Mouse (Mus musculus) limb, embryonic 14.5 days (tissue): Measurements from ENCODE around the gene Clca3a1. TPM values are rescaled to one million over a fixed set of nuclear protein-coding genes. Genes with fewer than 3 reads are reported as not detected.

Source experiments
- ATAC-seq: fragments of 200-750 bp; cut with Nextera tagmentation; 2 replicates; pipeline ENCODE4 v1.8.0; 2017; ENCODE audit warnings: low read depth, moderate number of reproducible peaks, moderate TSS enrichment; ENCODE audit not compliant: low FRiP score
- DNase-seq: peaks from one replicate; pipeline ENCODE4 v3.0.0-alpha.2; 2015; ENCODE audit warnings: low spot score
- H3K27ac ChIP-seq: fragments of 300-500 bp; sonication (generic); replicated peaks from 2 replicates; pipeline ENCODE4 v1.5.1; 2014; ENCODE audit warnings: low read depth, mild to moderate bottlenecking, low read length, moderate library complexity, mixed read lengths
- H3K27me3 ChIP-seq: fragments of 300-500 bp; sonication (generic); 2 replicates; pipeline ENCODE4 v1.6.1; 2014; ENCODE audit warnings: low read length, mixed read lengths; ENCODE audit not compliant: control insufficient read depth, insufficient read depth
- H3K36me3 ChIP-seq: fragments of 300-500 bp; sonication (generic); 2 replicates; pipeline ENCODE4 v1.6.1; 2014; ENCODE audit warnings: mild to moderate bottlenecking, low read length, moderate library complexity, mixed read lengths; ENCODE audit not compliant: control insufficient read depth, insufficient read depth
- H3K4me1 ChIP-seq: fragments of 300-500 bp; sonication (generic); 2 replicates; pipeline ENCODE4 v1.6.1; 2014; ENCODE audit warnings: antibody characterized with exemption, low read length, mixed read lengths; ENCODE audit not compliant: control insufficient read depth, insufficient read depth
- H3K4me2 ChIP-seq: fragments of 300-500 bp; sonication (generic); replicated peaks from 2 replicates; pipeline ENCODE4 v1.6.1; 2014; ENCODE audit warnings: low read depth, mild to moderate bottlenecking, low read length, moderate library complexity; ENCODE audit not compliant: severe bottlenecking
- H3K4me3 ChIP-seq: fragments of 300-500 bp; sonication (generic); replicated peaks from 2 replicates; pipeline ENCODE4 v1.5.1; 2014; ENCODE audit warnings: low read length
- H3K9ac ChIP-seq: fragments of 300-500 bp; sonication (generic); 2 replicates; pipeline ENCODE4 v1.6.1; 2014; ENCODE audit warnings: mild to moderate bottlenecking, low read depth, low read length, moderate library complexity; ENCODE audit not compliant: severe bottlenecking
- H3K9me3 ChIP-seq: fragments of 300-500 bp; sonication (generic); 2 replicates; pipeline ENCODE4 v1.6.1; 2016; ENCODE audit warnings: low read length; ENCODE audit not compliant: control insufficient read depth
- POLR2A ChIP-seq: fragments of 200-500 bp; IDR thresholded peaks from 2 replicates; pipeline ENCODE4 v1.8.0; 2012; ENCODE audit warnings: inconsistent platforms, mild to moderate bottlenecking, moderate library complexity, borderline replicate concordance; ENCODE audit not compliant: insufficient read depth, insufficient read length; ENCODE audit errors: extremely low read depth
- WGBS: fragments of 180-500 bp; shearing (Covaris S2); extraction: QIAGEN DNeasy Blood & Tissue Kit; methylation state at CpG from one replicate; pipeline ENCODE4 v1.1.7; 2014; 5-methylcytosine and 5-hydroxymethylcytosine counted together
- polyA plus RNA-seq, 2 experiments: library from polyadenylated mRNA; depleted of rRNA in 1 of 2; stranded (reverse) in 1 of 2; unstranded in 1 of 2; fragments of >200 nt; fragmentation: Nextera tagmentation in 1 of 2; extraction: Ambion mirVana in 1 of 2; gene quantifications; 2 replicates each; pipeline versions ENCODE4 v1.2.1 to v1.2.3; 2012 to 2014

The Clca3a1 gene
- polyA plus RNA-seq, 2 experiments, result 0.70 to 2.0 TPM

GRCm38 (mm10) chr3:144683136-144683814 is 77.5 kb downstream of the Clca3a1 start:
- no peak for ATAC-seq
- Histone ChIP-seq H3K36me3 (peaks cover 18% of the 10 kb centered on the region), H3K9me3 (no peaks in the 10 kb centered on the region), H3K27ac (no peak overlapping the region), H3K9ac (no peak overlapping the region), H3K4me1 (peaks cover 1% of the 10 kb centered on the region), H3K4me2 (no peak overlapping the region), H3K27me3 (no peaks in the 10 kb centered on the region), H3K4me3 (no peak overlapping the region)
- no peak for DNase-seq
- no peak for TF ChIP-seq POLR2A
- 90% methylated on average over 12 of the region's 12 CpGs for WGBS

GRCm38 (mm10) chr3:144681542-144681941 is 79.2 kb downstream of the Clca3a1 start:
- TF ChIP-seq POLR2A, result no peak
- ATAC-seq (no peak), DNase-seq (no peak)
- Histone ChIP-seq H3K9me3 (no peaks in the 10 kb centered on the region), H3K27me3 (no peaks in the 10 kb centered on the region), H3K4me3 (no peak overlapping the region), H3K4me1 (no peaks in the 10 kb centered on the region), H3K27ac (no peak overlapping the region), H3K9ac (no peak overlapping the region), H3K36me3 (peaks cover 7% of the 10 kb centered on the region), H3K4me2 (no peak overlapping the region)
- 66% methylated on average over 5 of the region's 5 CpGs for WGBS

- Histone ChIP-seq H3K36me3 (no peaks in the 10 kb centered on the region), H3K4me1 (no peaks in the 10 kb centered on the region), H3K27me3 (no peaks in the 10 kb centered on the region), H3K4me2 (no peak overlapping the region), H3K27ac (no peak overlapping the region), H3K9ac (no peak overlapping the region), H3K4me3 (no peak overlapping the region), H3K9me3 (no peaks in the 10 kb centered on the region)
- no peak for ATAC-seq
- DNase-seq, result no peak
- TF ChIP-seq POLR2A, result no peak
- 91% methylated on average over 8 of the region's 8 CpGs for WGBS
These were observed 81.0 kb downstream of the Clca3a1 start for GRCm38 (mm10) chr3:144679701-144680159.

Other genes starting within 250 kb of the Clca3a1 start
- 20.2 and 20.6 TPM in 2 replicates for gene Hs2st1, start 190.8 kb downstream of the Clca3a1 start, polyA plus RNA-seq (2012; rRNA removed)
- gene Hs2st1, start 190.8 kb downstream of the Clca3a1 start, polyA plus RNA-seq (2014; fragmentation: Nextera tagmentation; extraction: Ambion mirVana), result 15.8 and 17.9 TPM in 2 replicates
- gene Selenof, start 190.7 kb downstream of the Clca3a1 start, polyA plus RNA-seq (2012; rRNA removed), result 354 and 424 TPM in 2 replicates
- gene Selenof, start 190.7 kb downstream of the Clca3a1 start, polyA plus RNA-seq (2014; fragmentation: Nextera tagmentation; extraction: Ambion mirVana), result 532 and 555 TPM in 2 replicates
- gene Sh3glb1, start 40.6 kb downstream of the Clca3a1 start, polyA plus RNA-seq (2012; rRNA removed), result 25.9 and 30.3 TPM in 2 replicates
- 123 and 138 TPM in 2 replicates for gene Sh3glb1, start 40.6 kb downstream of the Clca3a1 start, polyA plus RNA-seq (2014; fragmentation: Nextera tagmentation; extraction: Ambion mirVana)
- 0.11 and 0.17 TPM in 2 replicates for gene Clca3a2, start 58.5 kb upstream of the Clca3a1 start, polyA plus RNA-seq (2012; rRNA removed)
- 0.12 and 0.26 TPM in 2 replicates for gene Clca3a2, start 58.5 kb upstream of the Clca3a1 start, polyA plus RNA-seq (2014; fragmentation: Nextera tagmentation; extraction: Ambion mirVana)
- not detected in 2 replicates for gene Clca3b, start 88.4 kb upstream of the Clca3a1 start, polyA plus RNA-seq (2012; rRNA removed)
- not detected in 2 replicates for gene Clca3b, start 88.4 kb upstream of the Clca3a1 start, polyA plus RNA-seq (2014; fragmentation: Nextera tagmentation; extraction: Ambion mirVana)
- gene Clca4b, start 171.6 kb upstream of the Clca3a1 start, polyA plus RNA-seq (2012; rRNA removed), result 0.08 TPM in 1 of 2 replicates, not detected in the other
- not detected in 2 replicates for gene Clca4b, start 171.6 kb upstream of the Clca3a1 start, polyA plus RNA-seq (2014; fragmentation: Nextera tagmentation; extraction: Ambion mirVana)
- gene Clca4a, start 214.1 kb upstream of the Clca3a1 start, polyA plus RNA-seq (2012; rRNA removed), result not detected in 2 replicates
- not detected in 2 replicates for gene Clca4a, start 214.1 kb upstream of the Clca3a1 start, polyA plus RNA-seq (2014; fragmentation: Nextera tagmentation; extraction: Ambion mirVana)